Mouse (Mus musculus): ENCODE data around the gene Paox.

Gene Paox

DNA sequence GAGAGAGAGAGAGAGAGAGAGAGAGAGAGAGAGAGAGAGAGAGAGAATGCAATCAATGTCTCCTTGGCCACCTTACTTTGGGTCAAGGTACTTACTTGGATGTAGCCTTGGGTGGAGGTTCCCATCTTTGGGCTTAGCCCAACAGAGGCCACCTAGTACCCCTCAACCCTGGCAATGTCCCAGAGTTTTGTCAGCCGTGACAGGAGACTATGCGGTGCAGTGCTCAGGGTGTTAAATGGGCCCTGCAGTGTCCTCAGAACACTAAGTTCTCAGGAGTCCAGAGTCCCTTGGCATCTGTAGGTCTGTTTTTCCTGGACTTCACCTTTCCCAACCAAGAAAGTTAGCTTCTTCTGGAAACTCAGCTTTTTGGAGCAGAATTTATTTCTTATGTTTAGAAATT is 63.6 kb downstream of the Paox start:
- no peak for DNase-seq

DNA sequence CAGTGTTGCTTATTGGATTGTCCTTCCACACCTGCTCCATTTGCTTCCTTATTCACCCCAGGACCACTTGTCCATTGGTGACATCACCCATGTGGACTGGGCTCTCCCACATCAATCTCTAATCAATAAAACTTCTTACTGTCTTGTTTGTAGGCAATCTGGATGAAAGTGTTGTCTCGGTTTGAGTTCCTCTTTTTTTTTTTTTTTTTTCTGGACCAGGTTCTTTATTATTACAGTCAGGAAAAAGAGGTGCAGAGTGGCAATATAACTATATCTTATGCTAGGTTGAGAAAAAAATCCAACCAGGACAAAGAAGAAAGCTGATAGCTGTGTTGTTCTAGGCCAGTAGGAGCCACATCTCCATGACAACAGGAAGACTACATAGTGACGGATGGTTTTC is 65.1 kb downstream of the Paox start:
- DNase-seq: no peak

DNA sequence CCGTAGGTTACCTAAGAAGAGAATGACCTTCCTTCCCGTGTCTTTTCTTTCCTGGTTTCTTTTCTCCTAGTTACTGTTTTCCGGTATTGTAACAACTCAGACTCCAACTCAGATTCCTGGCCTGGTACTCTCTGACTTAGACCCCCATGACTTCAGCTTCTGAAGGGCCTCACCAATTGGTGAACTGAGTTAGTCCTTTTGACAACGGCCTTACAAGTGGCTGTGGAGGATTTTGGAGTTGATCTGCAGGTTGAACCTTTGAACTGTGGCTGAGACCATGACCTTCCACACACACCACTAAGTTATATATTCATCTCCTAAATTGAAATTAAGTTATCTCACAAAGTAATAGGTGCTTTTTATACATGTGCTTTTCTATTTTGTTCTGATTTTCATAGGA is 68.6 kb downstream of the Paox start:
- no peak for DNase-seq

Data from thymus, postnatal 14 days (tissue).